Mouse (Mus musculus) liver, embryonic 14.5 days (tissue): Measurements from ENCODE around the gene Mtfp1. TPM values are rescaled to one million over a fixed set of nuclear protein-coding genes. Genes with fewer than 3 reads are reported as not detected.

ENCODE experiments used
- ATAC-seq: fragments of 200-750 bp; cut with Nextera tagmentation; 2 replicates; pipeline ENCODE4 v1.8.0; 2017; ENCODE audit warnings: moderate number of reproducible peaks, mild to moderate bottlenecking, moderate library complexity; ENCODE audit not compliant: insufficient read depth
- DNase-seq, 3 experiments: peaks; one replicate each; pipeline ENCODE4 v3.0.0-alpha.2; 2012 to 2013; ENCODE audit warnings: low read depth in 3 of 3, low spot score in 3 of 3
- H3K27ac ChIP-seq: fragments of 300-500 bp; sonication (generic); 2 replicates; pipeline ENCODE4 v1.5.1; 2014; ENCODE audit warnings: moderate library complexity, mild to moderate bottlenecking, control low read depth, inconsistent platforms
- H3K27me3 ChIP-seq: fragments of 300-500 bp; sonication (generic); 2 replicates; pipeline ENCODE4 v1.6.1; 2014; ENCODE audit warnings: mild to moderate bottlenecking, low read length, moderate library complexity; ENCODE audit not compliant: control insufficient read depth, insufficient read depth
- H3K36me3 ChIP-seq: fragments of 300-500 bp; sonication (generic); replicated peaks from 2 replicates; pipeline ENCODE4 v1.6.1; 2014; ENCODE audit warnings: low read depth; ENCODE audit not compliant: control insufficient read depth, insufficient read depth
- H3K4me1 ChIP-seq, 2 experiments: fragments of 200-500 bp in 1 of 2; fragments of 300-500 bp in 1 of 2; sonication (generic) in 1 of 2; replicated peaks; 2 replicates each; pipeline ENCODE4 v1.6.1; 2012 to 2014; ENCODE audit warnings: antibody characterized with exemption in 1 of 2, inconsistent platforms in 1 of 2, low read length in 1 of 2; ENCODE audit not compliant: control insufficient read depth in 2 of 2, insufficient read depth in 2 of 2
- H3K4me2 ChIP-seq: fragments of 300-500 bp; sonication (generic); 2 replicates; pipeline ENCODE4 v1.6.1; 2014; ENCODE audit warnings: low read depth, mild to moderate bottlenecking, control low read depth, moderate library complexity
- H3K4me3 ChIP-seq, 2 experiments: fragments of 200-500 bp in 1 of 2; fragments of 300-500 bp in 1 of 2; sonication (generic) in 1 of 2; 2 replicates each; pipeline ENCODE4 v1.5.1; 2012 to 2014; ENCODE audit warnings: low read depth in 2 of 2, low read length in 2 of 2, mild to moderate bottlenecking in 2 of 2, control low read depth in 1 of 2, inconsistent platforms in 1 of 2, moderate library complexity in 1 of 2; ENCODE audit not compliant: insufficient read depth in 1 of 2
- H3K9ac ChIP-seq: fragments of 300-500 bp; sonication (generic); replicated peaks from 2 replicates; pipeline ENCODE4 v1.6.1; 2014; ENCODE audit warnings: mild to moderate bottlenecking, control low read depth, moderate library complexity
- H3K9me3 ChIP-seq: fragments of 300-500 bp; sonication (generic); 2 replicates; pipeline ENCODE4 v1.6.1; 2016; ENCODE audit warnings: low read length, mixed read lengths; ENCODE audit not compliant: control insufficient read depth
- CTCF ChIP-seq: IDR thresholded peaks from 2 replicates; pipeline ENCODE4 v1.5.1; 2016; ENCODE audit warnings: antibody characterized with exemption, low read depth, control low read depth
- EP300 ChIP-seq: IDR thresholded peaks from 2 replicates; pipeline ENCODE4 v1.6.1; 2016; ENCODE audit warnings: antibody characterized with exemption, low read depth
- WGBS: fragments of 180-500 bp; shearing (Covaris S2); extraction: QIAGEN DNeasy Blood & Tissue Kit; methylation state at CpG from one replicate; pipeline ENCODE4 v1.1.7; 2014; ENCODE audit not compliant: insufficient replicate concordance; 5-methylcytosine and 5-hydroxymethylcytosine counted together
- polyA plus RNA-seq, 2 experiments: library from polyadenylated mRNA; depleted of rRNA in 1 of 2; stranded (reverse) in 1 of 2; unstranded in 1 of 2; fragments of >200 nt; fragmentation: Nextera tagmentation in 1 of 2; extraction: Ambion mirVana in 1 of 2; gene quantifications; 2 replicates each; pipeline versions ENCODE4 v1.2.1 to v1.2.3; 2012 to 2014

The Mtfp1 gene
- polyA plus RNA-seq, 2 experiments = 13.3 to 20.6 TPM

DNA sequence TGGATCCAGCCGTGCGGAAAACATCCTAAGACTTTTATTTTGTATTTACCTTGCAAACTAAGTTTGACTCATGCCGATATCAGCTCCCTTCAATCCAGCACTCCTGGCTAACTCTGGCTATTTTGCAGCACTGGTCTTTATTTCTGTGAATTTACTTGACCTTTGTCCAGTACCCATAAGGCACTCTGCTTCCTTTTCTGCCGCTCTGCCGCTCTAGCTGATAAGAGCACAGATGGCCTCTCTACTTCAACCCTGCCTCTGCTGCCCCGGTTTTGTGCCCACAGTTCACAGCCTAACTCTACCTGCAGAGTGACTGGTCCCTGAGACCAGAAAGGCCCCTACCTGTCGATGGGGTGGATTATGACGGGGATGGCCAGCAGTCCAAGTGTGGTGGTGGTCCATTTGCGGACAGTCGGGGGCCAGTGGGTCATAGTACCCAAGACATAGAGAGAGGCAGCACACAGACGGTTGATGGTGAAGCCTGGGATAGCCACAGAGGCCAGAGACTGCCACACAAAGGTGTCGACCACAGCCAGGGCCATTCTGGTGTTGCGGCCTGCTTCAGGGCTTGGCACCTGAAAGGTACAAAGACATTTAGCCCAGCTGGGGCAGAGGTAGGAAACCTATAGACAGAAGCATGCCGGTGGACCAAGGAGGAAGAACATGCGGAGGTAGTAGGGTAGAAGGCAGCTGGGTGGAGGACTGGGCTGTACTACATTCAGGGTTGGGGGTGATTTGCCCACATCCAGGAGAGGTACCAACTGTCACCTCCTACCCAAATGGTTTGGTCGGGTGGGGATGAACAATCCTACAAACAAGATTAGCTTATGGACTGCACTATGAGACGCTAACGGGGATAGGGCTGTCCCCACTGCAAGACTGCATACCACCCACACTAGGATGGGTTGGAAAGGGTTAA is 1.5 kb downstream of the Mtfp1 start:
- Histone ChIP-seq H3K4me2 (peak overlapping the region; percentile 85), H3K27ac (no peak overlapping the region), H3K4me3 (peak overlapping the region; percentile 57 to 91), H3K36me3 (peaks cover 21% of the 10 kb centered on the region), H3K9me3 (no peaks in the 10 kb centered on the region; the same call in 1 of the 2 replicates), H3K4me1 (peaks cover 13 to 24% of the 10 kb centered on the region in 2 experiments), H3K9ac (no peak overlapping the region), H3K27me3 (no peaks in the 10 kb centered on the region)
- ATAC-seq = no peak
- DNase-seq = no peak
- WGBS = 66% methylated on average over 18 of the region's 18 CpGs
- no peak for TF ChIP-seq EP300
- no peak for TF ChIP-seq CTCF

DNA sequence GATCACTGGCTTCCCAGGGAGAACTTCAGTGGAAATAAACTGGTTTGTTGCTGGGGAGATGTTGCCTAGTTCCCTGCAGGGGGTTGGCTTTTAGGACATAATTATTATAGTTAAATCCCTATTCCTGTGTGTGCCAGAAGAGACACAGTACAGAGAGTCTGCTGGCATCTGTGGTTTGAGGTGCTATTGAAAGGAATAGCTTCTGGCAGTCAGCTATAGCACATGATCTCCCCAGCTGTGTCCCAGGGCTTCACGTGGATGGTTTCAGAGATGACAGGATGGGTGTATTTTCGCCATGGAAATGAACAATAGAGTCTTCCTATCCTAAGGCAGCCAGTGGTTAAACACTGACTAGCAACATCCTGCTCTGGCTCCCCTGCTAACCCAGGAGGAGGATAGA is 8.0 kb downstream of the Mtfp1 start:
- Histone ChIP-seq H3K4me3 (no peak overlapping the region), H3K4me2 (no peak overlapping the region), H3K27me3 (no peaks in the 10 kb centered on the region), H3K9ac (no peak overlapping the region), H3K9me3 (no peaks in the 10 kb centered on the region; the same call in 1 of the 2 replicates), H3K4me1 (no peaks in the 10 kb centered on the region), H3K36me3 (peaks cover 13% of the 10 kb centered on the region), H3K27ac (no peak overlapping the region)
- no peak for TF ChIP-seq EP300
- TF ChIP-seq CTCF = no peak
- no peak for DNase-seq
- 33% methylated on average over 2 of the region's 2 CpGs for WGBS
- ATAC-seq = no peak

DNA sequence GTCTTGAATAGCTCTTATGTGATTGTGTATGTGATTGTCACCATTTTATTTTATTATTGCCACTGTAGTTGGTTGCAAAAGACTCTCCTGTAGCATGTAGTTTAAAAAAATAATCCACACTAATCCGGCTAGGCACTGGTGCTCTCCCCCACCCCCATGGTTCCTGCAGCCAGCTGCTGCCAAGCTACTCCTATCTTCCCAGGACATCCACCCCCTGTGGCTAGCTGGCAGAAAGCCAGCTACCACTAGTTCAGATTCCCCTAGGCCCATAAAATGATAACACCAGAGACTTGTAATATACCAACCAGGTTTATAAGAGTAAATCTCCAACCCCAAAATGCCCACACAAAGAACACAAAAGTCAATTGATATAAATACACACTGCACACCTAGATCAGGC is 9.0 kb downstream of the Mtfp1 start:
- Histone ChIP-seq H3K9ac (no peak overlapping the region), H3K4me3 (no peak overlapping the region), H3K9me3 (no peaks in the 10 kb centered on the region; the same call in 1 of the 2 replicates), H3K4me1 (no peaks in the 10 kb centered on the region), H3K36me3 (peaks cover 4% of the 10 kb centered on the region), H3K4me2 (no peak overlapping the region), H3K27ac (no peak overlapping the region), H3K27me3 (no peaks in the 10 kb centered on the region)
- ATAC-seq (no peak), DNase-seq (no peak)
- TF ChIP-seq CTCF (no peak), EP300 (no peak)
- 19% methylated on average over 1 of the region's 1 CpGs for WGBS

DNA sequence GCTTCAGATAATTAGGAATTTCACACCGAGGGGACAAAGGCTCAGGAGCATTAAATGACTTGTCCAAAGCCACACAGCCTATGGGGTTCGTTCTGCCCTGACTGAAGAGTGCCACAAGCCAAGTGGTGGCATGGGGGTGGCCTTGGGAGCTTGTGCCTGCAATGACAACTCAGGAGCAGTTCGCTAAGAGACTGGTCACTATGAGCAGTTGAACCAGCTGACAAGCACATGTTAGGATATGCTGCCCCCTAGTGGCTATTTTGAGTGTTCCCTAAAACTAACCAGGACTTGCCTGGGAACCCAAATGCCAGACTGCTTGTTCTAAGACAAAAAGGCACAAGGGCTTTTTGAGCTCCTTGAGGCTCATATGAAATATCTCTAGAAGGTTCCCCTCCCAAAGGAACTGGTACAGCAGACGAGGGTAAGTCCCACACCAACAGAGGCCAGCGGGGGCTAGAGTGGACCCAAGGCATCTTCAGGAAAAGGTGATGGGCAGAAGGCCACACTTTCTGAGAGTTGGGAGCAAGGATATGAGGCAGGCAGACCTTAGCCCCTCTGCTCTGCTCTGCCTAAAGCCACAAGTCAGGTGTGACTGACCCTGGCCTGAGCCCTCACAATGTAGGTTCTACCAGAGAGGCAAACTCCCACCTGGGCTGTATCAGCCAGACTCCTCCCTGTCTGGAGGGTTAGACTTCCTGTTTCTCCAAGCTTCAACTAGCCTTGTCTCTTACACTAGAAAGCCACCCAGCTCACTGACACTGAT is 11.7 kb downstream of the Mtfp1 start:
- Histone ChIP-seq H3K36me3 (no peaks in the 10 kb centered on the region), H3K27me3 (no peaks in the 10 kb centered on the region), H3K9me3 (no peaks in the 10 kb centered on the region), H3K4me2 (no peak overlapping the region), H3K9ac (no peak overlapping the region), H3K27ac (no peak overlapping the region), H3K4me3 (no peak overlapping the region), H3K4me1 (no peaks in the 10 kb centered on the region)
- 32% methylated on average over 5 of the region's 5 CpGs for WGBS
- ATAC-seq (no peak), DNase-seq (peak; percentile 36 to 46 (median 41))
- TF ChIP-seq CTCF (peak; percentile 87), EP300 (no peak)

DNA sequence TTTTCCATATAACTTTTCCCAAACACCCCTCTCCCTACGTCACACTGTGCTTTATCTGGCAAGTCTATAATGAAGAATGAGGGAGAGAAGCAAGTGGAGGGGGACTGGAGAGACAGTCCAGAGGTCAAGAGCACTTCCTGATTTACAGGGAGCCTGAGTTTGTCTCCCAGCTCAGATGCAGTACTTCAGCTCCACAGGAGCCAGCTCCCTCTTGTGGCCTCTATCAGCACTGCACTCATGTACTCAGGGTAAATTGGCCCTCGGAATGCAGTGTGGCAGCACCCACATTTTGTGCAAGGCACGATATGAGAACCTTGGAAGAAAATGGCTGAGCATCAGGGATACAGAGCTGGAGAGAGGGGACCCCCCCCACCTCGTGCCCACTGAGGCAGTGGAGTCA is 15.0 kb downstream of the Mtfp1 start:
- no peak for ATAC-seq

More for the DNA sequence above, 15.0 kb downstream of the Mtfp1 start:
- H3K4me3 ChIP-seq = no peak overlapping the region
- no peak overlapping the region for H3K9ac ChIP-seq
- WGBS = 10% methylated on average over 4 of the region's 4 CpGs
- H3K36me3 ChIP-seq = no peaks in the 10 kb centered on the region
- TF ChIP-seq EP300 = no peak
- TF ChIP-seq CTCF = peak; percentile 94
- DNase-seq = peak in 2 of 3 experiments; percentile 22
- no peak overlapping the region for H3K27ac ChIP-seq
- H3K27me3 ChIP-seq = no peaks in the 10 kb centered on the region
- no peaks in the 10 kb centered on the region for H3K9me3 ChIP-seq
- no peaks in the 10 kb centered on the region for H3K4me1 ChIP-seq
- H3K4me2 ChIP-seq = no peak overlapping the region
